Mouse (Mus musculus): ENCODE measurements around the gene Kremen2.

GRCm38 (mm10) chr17:23786510-23786931, 40.9 kb upstream of the Kremen2 start:
- TF ChIP-seq CTCF (IDR thresholded peaks at IDR 0.05; ENCODE audit: borderline replicate concordance, control insufficient read depth, extremely low read depth, insufficient read depth, low read length, poor library complexity) (no peak), POLR2A (IDR thresholded peaks at IDR 0.05; ENCODE audit: control insufficient read depth, extremely low read depth, insufficient read depth, low read length, poor library complexity) (no peak)

Measured in thymus, adult 2 months (tissue).